Mouse (Mus musculus) kidney, adult 9 months (tissue): ENCODE results near the gene Lmna.
A peak's percentile ranks its signal among the peaks of the same experiment; 100 is the strongest.

Source experiments
- DNase-seq: peaks from one replicate; pipeline ENCODE4 v3.0.0; 2022

Gene Lmna

GRCm38 (mm10) chr3:88465127-88465526, 44.6 kb downstream of the Lmna start:
- DNase-seq = no peak

GRCm38 (mm10) chr3:88464425-88464824, 45.3 kb downstream of the Lmna start:
- DNase-seq = no peak

- DNase-seq = no peak
Measured at GRCm38 (mm10) chr3:88460983-88461696, 48.6 kb downstream of the Lmna start, which contains the start of gene Sema4a. TSS of gene Sema4a (minus strand) at chr3:88461182.

- no peak for DNase-seq
Measured at GRCm38 (mm10) chr3:88460029-88460428, 49.7 kb downstream of the Lmna start.

- no peak for DNase-seq
Measured at GRCm38 (mm10) chr3:88458778-88459219, 51.0 kb downstream of the Lmna start.

GRCm38 (mm10) chr3:88456746-88457532, 52.8 kb downstream of the Lmna start:
- no peak for DNase-seq

GRCm38 (mm10) chr3:88456313-88456712, 53.4 kb downstream of the Lmna start:
- DNase-seq = peak; percentile 97

- peak; percentile 79 for DNase-seq
Measured at GRCm38 (mm10) chr3:88455588-88456264, 54.0 kb downstream of the Lmna start.

- peak; percentile 73 for DNase-seq
Measured at GRCm38 (mm10) chr3:88454762-88455587, 54.8 kb downstream of the Lmna start.

GRCm38 (mm10) chr3:88453986-88454385, 55.8 kb downstream of the Lmna start:
- no peak for DNase-seq

- DNase-seq = no peak
Measured at GRCm38 (mm10) chr3:88453369-88453768, 56.4 kb downstream of the Lmna start.

- DNase-seq = no peak
Measured at GRCm38 (mm10) chr3:88452716-88453115, 57.0 kb downstream of the Lmna start.

GRCm38 (mm10) chr3:88452246-88452645, 57.5 kb downstream of the Lmna start:
- no peak for DNase-seq

- DNase-seq = no peak
Measured at GRCm38 (mm10) chr3:88450379-88451131, 59.2 kb downstream of the Lmna start.

GRCm38 (mm10) chr3:88449395-88450023, 60.2 kb downstream of the Lmna start:
- DNase-seq = no peak

- DNase-seq = no peak
Measured at GRCm38 (mm10) chr3:88448443-88448842, 61.3 kb downstream of the Lmna start.

GRCm38 (mm10) chr3:88447676-88448183, 62.0 kb downstream of the Lmna start:
- DNase-seq = no peak

- no peak for DNase-seq
Measured at GRCm38 (mm10) chr3:88446471-88447123, 63.2 kb downstream of the Lmna start.

GRCm38 (mm10) chr3:88442888-88443287, 66.9 kb downstream of the Lmna start:
- no peak for DNase-seq

GRCm38 (mm10) chr3:88442488-88442887, 67.3 kb downstream of the Lmna start:
- no peak for DNase-seq
